Mouse (Mus musculus): ENCODE results near the gene Il23a.

- TF ChIP-seq ZC3H11A (IDR thresholded peaks at IDR 0.05; ENCODE audit: borderline replicate concordance, low read depth, low read length) = no peak
- TF ChIP-seq MAFK (IDR thresholded peaks at IDR 0.05; ENCODE audit: insufficient read depth, low read depth, low read length) = no peak
- no peak for TF ChIP-seq HCFC1 (IDR thresholded peaks at IDR 0.05; ENCODE audit: borderline replicate concordance, insufficient read depth, low read length)
These were observed 20.4 kb downstream of the Il23a start for GRCm38 (mm10) chr10:128278158-128278557.
